Mouse (Mus musculus) spleen, adult 12 weeks (tissue): Measurements from ENCODE around the gene Ugt2a2.
"Not testable (repeated sequence)": the region's sequence is repeated elsewhere in the genome, so short reads cannot be mapped to it uniquely, and the experiment has no call there.

Experiments
- DNase-seq: peaks from one replicate; pipeline ENCODE4 v3.0.0; 2022; ENCODE audit warnings: low spot score

Gene Ugt2a2

DNA sequence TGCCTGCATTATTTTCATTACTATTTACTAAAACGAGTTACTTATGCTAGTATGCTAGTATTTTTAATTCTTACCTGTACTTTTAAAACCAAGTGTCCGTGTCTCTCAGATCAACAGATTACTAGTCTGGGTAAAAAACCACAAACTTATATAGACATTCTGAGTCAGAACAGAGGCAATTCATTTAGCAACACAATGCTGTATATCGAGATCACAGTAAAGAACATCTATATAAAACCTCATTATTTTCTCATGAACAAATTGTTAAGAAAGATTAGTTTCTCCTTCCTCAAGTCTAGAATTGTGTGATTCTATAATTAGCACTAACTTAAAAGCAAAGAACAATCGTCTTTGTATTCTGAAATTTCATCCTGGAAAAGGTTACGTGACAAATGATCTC, at the start of gene Ugt2a2:
Gene Ugt2a2, minus strand, starts transcription at position 101 of the 400 bp plus-strand sequence.
- no peak for DNase-seq

GRCm38 (mm10) chr5:87523561-87523960, 41.5 kb upstream of the Ugt2a2 start:
- not testable (repeated sequence) for DNase-seq

- no peak for DNase-seq
Measured at GRCm38 (mm10) chr5:87505776-87506458, 23.9 kb upstream of the Ugt2a2 start.

GRCm38 (mm10) chr5:87502687-87503086, 20.6 kb upstream of the Ugt2a2 start:
- DNase-seq, result no peak

DNA sequence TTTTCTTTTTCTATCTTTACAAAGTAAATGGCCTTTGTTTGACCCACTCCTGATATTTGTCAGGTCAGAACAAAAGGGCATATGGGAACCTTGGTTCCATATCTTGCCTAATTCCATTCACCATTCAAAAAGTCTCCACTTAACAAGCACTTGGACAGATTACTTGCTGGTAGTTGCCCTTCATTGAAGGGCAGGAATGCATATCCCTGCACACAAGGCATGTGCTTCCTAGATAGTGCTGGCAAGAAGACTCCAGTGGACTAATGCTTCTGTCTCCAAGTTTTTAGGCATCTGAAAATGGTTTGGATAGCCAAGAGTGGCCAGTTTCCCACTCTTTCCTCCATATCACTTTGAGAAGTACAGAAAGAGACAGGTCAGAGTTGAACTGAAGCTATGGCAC, 17.3 kb upstream of the Ugt2a2 start:
- no peak for DNase-seq

GRCm38 (mm10) chr5:87498936-87499335, 16.9 kb upstream of the Ugt2a2 start:
- no peak for DNase-seq

GRCm38 (mm10) chr5:87490771-87491170, 8.7 kb upstream of the Ugt2a2 start, which contains the start of gene Ugt2a1:
Ugt2a1 (minus strand) TSS chr5:87490871.
- DNase-seq, result no peak

- DNase-seq, result not testable (repeated sequence)
Measured at GRCm38 (mm10) chr5:87486706-87487105, 4.6 kb upstream of the Ugt2a2 start, which contains the start of gene Gm43638. Gm43638 (minus strand) TSS chr5:87486806.

- DNase-seq, result no peak
Measured at GRCm38 (mm10) chr5:87458810-87459209, 23.2 kb downstream of the Ugt2a2 start.

- no peak for DNase-seq
Measured at GRCm38 (mm10) chr5:87457701-87458100, 24.4 kb downstream of the Ugt2a2 start.

GRCm38 (mm10) chr5:87456216-87456850, 25.7 kb downstream of the Ugt2a2 start:
- no peak for DNase-seq

- no peak for DNase-seq
Measured at GRCm38 (mm10) chr5:87455519-87455918, 26.5 kb downstream of the Ugt2a2 start.

DNA sequence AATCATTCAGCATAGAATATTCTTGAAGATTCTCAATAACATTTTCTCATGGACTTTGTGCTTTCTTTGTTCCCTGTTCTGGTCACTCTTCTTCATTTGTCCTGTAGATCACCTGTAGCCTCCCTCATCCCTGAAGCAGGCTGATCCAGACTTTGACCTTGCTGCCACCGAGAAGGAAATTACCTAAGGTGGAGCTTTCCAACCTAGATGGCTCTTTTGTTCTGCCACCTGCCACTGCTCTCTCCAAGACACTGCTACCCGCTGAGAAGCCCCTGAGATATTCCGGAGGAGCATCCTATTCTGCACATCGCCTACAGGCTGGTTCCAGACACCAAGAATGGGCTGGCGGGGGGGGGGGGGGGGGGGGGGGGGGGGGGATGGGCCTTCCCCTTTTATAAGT, 29.5 kb downstream of the Ugt2a2 start:
- not testable (repeated sequence) for DNase-seq

DNA sequence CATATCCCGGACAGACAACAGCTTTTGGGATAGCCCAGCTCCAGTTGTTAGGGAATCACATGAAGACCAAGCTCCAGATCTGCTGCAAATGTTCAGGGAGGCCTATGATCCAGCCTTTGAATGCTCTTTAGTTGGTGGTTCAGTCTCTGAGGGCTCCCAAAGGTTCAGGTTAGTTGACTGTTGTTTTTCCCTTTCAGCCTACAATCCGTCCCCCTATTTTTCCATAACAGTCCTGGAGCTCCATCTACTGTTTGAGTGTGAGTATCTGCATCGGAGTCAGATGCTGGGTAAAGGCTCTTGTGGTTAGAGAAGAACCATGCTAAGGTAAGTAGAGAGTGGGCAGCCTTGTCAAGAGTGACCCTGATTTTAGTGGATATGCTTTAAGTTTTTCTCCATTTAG, 45.8 kb downstream of the Ugt2a2 start:
- DNase-seq, result no peak

- no peak for DNase-seq
Measured at GRCm38 (mm10) chr5:87425676-87426075, 56.4 kb downstream of the Ugt2a2 start.

DNA sequence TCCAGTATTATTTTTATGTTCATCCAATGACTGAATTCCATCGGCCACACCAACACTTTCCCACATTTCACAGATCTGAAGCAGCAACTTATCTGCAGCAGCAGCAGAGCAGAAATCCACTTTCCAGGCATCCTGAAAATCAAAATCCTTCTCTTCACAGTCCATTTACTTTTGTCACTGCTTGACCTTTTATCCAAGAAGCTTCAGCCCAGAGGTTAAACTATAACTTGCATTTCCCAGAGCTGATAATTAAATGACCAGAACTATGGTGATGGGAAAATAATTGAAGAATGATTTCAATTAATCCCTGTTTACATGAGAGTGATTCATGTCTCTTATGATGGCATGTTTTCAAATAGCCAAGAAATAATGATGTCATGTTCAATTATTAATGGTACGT, 58.0 kb downstream of the Ugt2a2 start, which contains the start of gene Ugt2b38:
Gene Ugt2b38, minus strand, starts transcription at position 163 of the 400 bp plus-strand sequence.
- not testable (repeated sequence) for DNase-seq
